Mouse (Mus musculus) neural tube, embryonic 11.5 days (tissue): ENCODE results near the gene Kyat1. TPM values are rescaled to one million over a fixed set of nuclear protein-coding genes. Genes with fewer than 3 reads are reported as not detected.
"Not testable (repeated sequence)": the region's sequence is repeated elsewhere in the genome, so short reads cannot be mapped to it uniquely, and the experiment has no call there.

Experiments
- ATAC-seq: fragments of 200-750 bp; cut with Nextera tagmentation; 2 replicates; pipeline ENCODE4 v1.8.0; 2017; ENCODE audit warnings: moderate number of reproducible peaks, mild to moderate bottlenecking, moderate TSS enrichment, moderate library complexity; ENCODE audit not compliant: insufficient read depth, low FRiP score, low TSS enrichment
- DNase-seq: peaks from one replicate; pipeline ENCODE4 v3.0.0-alpha.2; 2015; ENCODE audit warnings: low spot score
- H3K27ac ChIP-seq: fragments of 300-500 bp; sonication (generic); 2 replicates; pipeline ENCODE4 v1.5.1; 2014; ENCODE audit warnings: low read depth, mild to moderate bottlenecking, low read length
- H3K27me3 ChIP-seq: fragments of 300-500 bp; sonication (generic); 2 replicates; pipeline ENCODE4 v1.6.1; 2014; ENCODE audit warnings: mild to moderate bottlenecking, low read length, mixed read lengths; ENCODE audit not compliant: control insufficient read depth, insufficient read depth
- H3K36me3 ChIP-seq: fragments of 300-500 bp; sonication (generic); 2 replicates; pipeline ENCODE4 v1.6.1; 2014; ENCODE audit warnings: mild to moderate bottlenecking, low read length, moderate library complexity, mixed read lengths; ENCODE audit not compliant: control insufficient read depth, insufficient read depth
- H3K4me1 ChIP-seq: fragments of 300-500 bp; sonication (generic); 2 replicates; pipeline ENCODE4 v1.6.1; 2014; ENCODE audit warnings: low read length, mixed read lengths; ENCODE audit not compliant: control insufficient read depth, insufficient read depth
- H3K4me2 ChIP-seq: fragments of 300-500 bp; sonication (generic); 2 replicates; pipeline ENCODE4 v1.6.1; 2014; ENCODE audit warnings: low read depth, mild to moderate bottlenecking, moderate library complexity
- H3K4me3 ChIP-seq: fragments of 300-500 bp; sonication (generic); 2 replicates; pipeline ENCODE4 v1.5.1; 2014; ENCODE audit warnings: low read depth, low read length
- H3K9ac ChIP-seq: fragments of 300-500 bp; sonication (generic); 2 replicates; pipeline ENCODE4 v1.6.1; 2014; ENCODE audit warnings: mild to moderate bottlenecking, low read length
- H3K9me3 ChIP-seq: fragments of 300-500 bp; sonication (generic); 2 replicates; pipeline ENCODE4 v1.6.1; 2016; ENCODE audit warnings: low read length; ENCODE audit not compliant: control insufficient read depth
- WGBS: fragments of 180-500 bp; shearing (Covaris S2); extraction: QIAGEN DNeasy Blood & Tissue Kit; methylation state at CpG from one replicate; pipeline ENCODE4 v1.1.7; 2014; 5-methylcytosine and 5-hydroxymethylcytosine counted together
- polyA plus RNA-seq: library from polyadenylated mRNA; unstranded; fragments of >200 nt; fragmentation: Nextera tagmentation; extraction: Ambion mirVana; gene quantifications from 2 replicates; pipeline ENCODE4 v1.2.1, GENCODE M21; 2014

Kyat1 gene
- polyA plus RNA-seq, 1 experiment from 2014 or later: 10.5 TPM

DNA sequence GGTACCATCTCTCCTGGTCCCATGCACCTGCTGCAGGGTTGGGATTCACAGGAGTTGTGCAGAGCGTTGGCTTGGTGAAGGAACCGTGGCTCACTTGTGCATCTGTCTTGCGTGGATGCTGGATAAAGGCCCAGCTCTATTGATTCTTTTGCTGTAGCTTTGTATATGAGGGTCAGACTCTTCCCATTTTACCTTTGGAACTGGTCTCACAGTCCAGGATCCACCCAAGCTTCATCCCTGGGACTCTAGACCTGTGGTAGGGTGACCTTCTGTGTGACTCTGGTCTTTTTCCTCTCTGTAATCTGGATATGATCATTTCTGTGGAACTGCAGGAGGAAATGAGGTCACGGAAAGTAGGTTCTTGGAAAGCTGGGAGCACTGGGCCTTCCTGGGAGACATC, 61.2 kb downstream of the Kyat1 start:
- Histone ChIP-seq H3K9ac (no peak overlapping the region), H3K27ac (no peak overlapping the region), H3K27me3 (no peaks in the 10 kb centered on the region), H3K36me3 (peaks cover 34% of the 10 kb centered on the region), H3K9me3 (no peaks in the 10 kb centered on the region), H3K4me2 (no peak overlapping the region), H3K4me3 (no peak overlapping the region), H3K4me1 (no peaks in the 10 kb centered on the region)
- over 99% methylated on average over 4 of the region's 4 CpGs for WGBS
- DNase-seq (no peak), ATAC-seq (no peak)

DNA sequence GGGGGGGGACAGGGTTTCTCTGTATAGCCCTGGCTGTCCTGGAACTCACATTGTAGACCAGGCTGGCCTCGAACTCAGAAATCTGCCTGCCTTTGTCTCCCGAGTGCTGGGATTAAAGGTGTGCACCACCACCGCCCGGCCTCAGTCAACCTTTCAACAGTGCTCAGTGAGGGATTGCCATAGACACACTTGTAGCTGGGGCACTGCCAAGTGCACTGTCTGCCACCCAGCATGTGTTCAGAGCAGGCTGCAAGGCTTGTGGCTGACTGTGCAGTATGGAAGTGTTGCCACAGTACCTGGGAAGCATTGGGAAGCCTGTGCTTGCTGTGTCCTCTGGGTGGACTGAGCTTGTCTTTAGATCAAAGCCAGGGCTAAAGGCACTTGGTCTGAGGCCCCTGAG, 65.6 kb downstream of the Kyat1 start:
- DNase-seq: not testable (repeated sequence)

DNA sequence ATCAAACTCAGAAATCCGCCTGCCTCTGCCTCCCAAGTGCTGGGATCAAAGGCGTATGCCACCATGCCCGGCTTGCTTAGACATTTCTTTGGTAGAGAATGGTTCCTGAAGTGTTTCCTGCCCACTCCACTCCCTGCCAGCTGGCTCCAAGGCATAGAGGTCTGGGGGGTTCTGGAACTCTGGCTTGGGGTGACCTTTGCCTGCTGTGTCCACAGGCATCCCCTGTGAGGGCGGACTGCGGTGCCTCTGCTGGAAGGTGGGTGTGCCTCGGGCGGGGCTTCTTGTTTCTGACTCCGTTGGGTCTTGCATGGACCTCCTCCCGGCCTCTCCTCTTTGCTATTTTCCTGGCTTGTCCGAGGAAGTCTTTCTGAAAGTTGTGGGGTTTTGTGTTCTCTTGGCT, 69.2 kb downstream of the Kyat1 start:
- no peak overlapping the region for H3K4me2 ChIP-seq
- ATAC-seq (no peak), DNase-seq (no peak)
- no peaks in the 10 kb centered on the region for H3K27me3 ChIP-seq
- H3K4me3 ChIP-seq: no peak overlapping the region
- H3K27ac ChIP-seq: no peak overlapping the region
- H3K4me1 ChIP-seq: peaks cover 12% of the 10 kb centered on the region
- H3K36me3 ChIP-seq: peaks cover 7% of the 10 kb centered on the region
- 91% methylated on average over 10 of the region's 10 CpGs for WGBS
- no peak overlapping the region for H3K9ac ChIP-seq
- no peaks in the 10 kb centered on the region for H3K9me3 ChIP-seq

More for the DNA sequence above, 65.6 kb downstream of the Kyat1 start:
- H3K9me3 ChIP-seq, H3K4me2 ChIP-seq, H3K9ac ChIP-seq, H3K27me3 ChIP-seq, H3K4me1 ChIP-seq, H3K27ac ChIP-seq, ATAC-seq, H3K4me3 ChIP-seq: not testable (repeated sequence)
- peaks cover 18% of the 10 kb centered on the region for H3K36me3 ChIP-seq
- WGBS: 97% methylated on average over 4 of the region's 4 CpGs

Other genes starting within 250 kb of the Kyat1 start
- 194 and 196 TPM in 2 replicates for gene Sptan1, start 240.3 kb downstream of the Kyat1 start, polyA plus RNA-seq
- 29.3 and 30.6 TPM in 2 replicates for gene Wdr34, start 157.0 kb downstream of the Kyat1 start, polyA plus RNA-seq
- 647 and 654 TPM in 2 replicates for gene Set, start 148.5 kb downstream of the Kyat1 start, polyA plus RNA-seq
- gene Pkn3, start 128.2 kb downstream of the Kyat1 start, polyA plus RNA-seq: 6.7 and 7.0 TPM in 2 replicates
- gene Zdhhc12, start 112.2 kb downstream of the Kyat1 start, polyA plus RNA-seq: 28.3 and 31.1 TPM in 2 replicates
- 5.4 and 5.9 TPM in 2 replicates for gene Zer1, start 81.3 kb downstream of the Kyat1 start, polyA plus RNA-seq
- gene Tbc1d13, start 72.1 kb downstream of the Kyat1 start, polyA plus RNA-seq: 12.4 and 15.3 TPM in 2 replicates
- 14.6 and 15.2 TPM in 2 replicates for gene Endog, start 34.4 kb downstream of the Kyat1 start, polyA plus RNA-seq
- gene Spout1, start 27.4 kb downstream of the Kyat1 start, polyA plus RNA-seq: 70.8 and 75.2 TPM in 2 replicates
- 46.6 and 49.7 TPM in 2 replicates for gene Lrrc8a, start 31.9 kb upstream of the Kyat1 start, polyA plus RNA-seq
- 0.17 TPM in 1 of 2 replicates, not detected in the other for gene Gm28035, start 34.7 kb upstream of the Kyat1 start, polyA plus RNA-seq
- gene Phyhd1, start 60.4 kb upstream of the Kyat1 start, polyA plus RNA-seq: 2.3 and 2.5 TPM in 2 replicates
- gene Gm28038, start 75.2 kb upstream of the Kyat1 start, polyA plus RNA-seq: not detected in 2 replicates
- gene Dolk, start 80.5 kb upstream of the Kyat1 start, polyA plus RNA-seq: 23.9 and 27.9 TPM in 2 replicates
- 57.3 and 60.0 TPM in 2 replicates for gene Nup188, start 80.5 kb upstream of the Kyat1 start, polyA plus RNA-seq
- gene Sh3glb2, start 153.5 kb upstream of the Kyat1 start, polyA plus RNA-seq: 58.2 and 61.6 TPM in 2 replicates
- 23.2 and 27.5 TPM in 2 replicates for gene Miga2, start 158.4 kb upstream of the Kyat1 start, polyA plus RNA-seq
- 48.6 and 51.1 TPM in 2 replicates for gene Dolpp1, start 186.4 kb upstream of the Kyat1 start, polyA plus RNA-seq
- 27.4 and 29.1 TPM in 2 replicates for gene Crat, start 210.0 kb upstream of the Kyat1 start, polyA plus RNA-seq
- 63.2 and 64.2 TPM in 2 replicates for gene Ptpa, start 210.2 kb upstream of the Kyat1 start, polyA plus RNA-seq